In genomic region chr10:93063576-93063975, GRCm38 (mm10) we compare ENCODE assay signal across 19 mouse cellular contexts. TPM values are rescaled to one million over a fixed set of nuclear protein-coding genes. Genes with fewer than 3 reads are reported as not detected.
DNase-seq lines count a peak whose midpoint lies in the region; ATAC-seq lines count a peak whose summit lies in the region.
"Had no signal": no experiment of that assay in that cellular context is flagged by ENCODE, and none has a peak within 500 bp of the region (broad histone marks: within the 10 kb centered on the region; RNA-seq: fewer than 3 reads in every experiment).

No protein-coding gene starts in this region.

- no peaks in the 10 kb centered on the region for H3K27me3 ChIP-seq in intestine, embryonic 14.5 days (replicated peaks; ENCODE audit: control insufficient read depth, insufficient read depth, low read length)
- H3K27me3 ChIP-seq in forebrain, embryonic 15.5 days, result no peaks in the 10 kb centered on the region
- H3K27me3 ChIP-seq: embryonic facial prominence, embryonic 13.5 days; heart, embryonic 12.5 days; hindbrain, embryonic 15.5 days; limb, embryonic 12.5 days; midbrain, embryonic 15.5 days; neural tube, embryonic 13.5 days had no signal

- no peaks in the 10 kb centered on the region for H3K36me3 ChIP-seq in intestine, embryonic 14.5 days (ENCODE audit: control insufficient read depth, insufficient read depth, low read length)
- no peaks in the 10 kb centered on the region for H3K36me3 ChIP-seq in forebrain, embryonic 15.5 days
- H3K36me3 ChIP-seq: embryonic facial prominence, embryonic 13.5 days; heart, embryonic 12.5 days; hindbrain, embryonic 15.5 days; limb, embryonic 12.5 days; midbrain, embryonic 15.5 days; neural tube, embryonic 13.5 days had no signal

- H3K27ac ChIP-seq in intestine, embryonic 14.5 days (ENCODE audit: low read depth), result no peak overlapping the region
- H3K27ac ChIP-seq in forebrain, embryonic 15.5 days (replicated peaks), result no peak overlapping the region
- H3K27ac ChIP-seq: embryonic facial prominence, embryonic 13.5 days; hindbrain, embryonic 15.5 days; limb, embryonic 12.5 days; midbrain, embryonic 15.5 days; neural tube, embryonic 13.5 days had no signal

- no peak overlapping the region for H3K4me2 ChIP-seq in intestine, embryonic 14.5 days (ENCODE audit: low read length)
- H3K4me2 ChIP-seq in forebrain, embryonic 15.5 days (replicated peaks), result no peak overlapping the region
- H3K4me2 ChIP-seq: embryonic facial prominence, embryonic 13.5 days; heart, embryonic 12.5 days; hindbrain, embryonic 15.5 days; limb, embryonic 12.5 days; midbrain, embryonic 15.5 days; neural tube, embryonic 13.5 days had no signal

- DNase-seq in embryo, embryonic 10.5 days (ENCODE audit: low spot score), result peak; percentile 30
- DNase-seq in embryo, embryonic 10 days (ENCODE audit: low spot score), result no peak
- DNase-seq in intestine, embryonic 14.5 days (ENCODE audit: low spot score), result no peak
- DNase-seq in kidney, postnatal 10 days, result peak; percentile 57
- DNase-seq in ovary, postnatal 10 days (ENCODE audit: low spot score), result no peak
- no peak for DNase-seq in cerebellum, postnatal 10 days
- DNase-seq: cerebellum, adult 8-10 months; gastrocnemius, postnatal 36 days; lung, postnatal 10 days; right cerebral cortex, adult 18-20 months had no signal

- no peak overlapping the region for H3K4me3 ChIP-seq in intestine, embryonic 14.5 days (ENCODE audit: low read depth, low read length)
- no peak overlapping the region for H3K4me3 ChIP-seq in forebrain, embryonic 15.5 days
- H3K4me3 ChIP-seq: embryonic facial prominence, embryonic 13.5 days; heart, embryonic 12.5 days; hindbrain, embryonic 15.5 days; limb, embryonic 12.5 days; midbrain, embryonic 15.5 days; neural tube, embryonic 13.5 days had no signal

- no peak overlapping the region for H3K9ac ChIP-seq in intestine, embryonic 14.5 days (ENCODE audit: low read length)
- no peak overlapping the region for H3K9ac ChIP-seq in forebrain, embryonic 15.5 days (replicated peaks)
- H3K9ac ChIP-seq: embryonic facial prominence, embryonic 13.5 days; heart, embryonic 12.5 days; hindbrain, embryonic 15.5 days; limb, embryonic 12.5 days; midbrain, embryonic 15.5 days; neural tube, embryonic 13.5 days had no signal

- no peaks in the 10 kb centered on the region for H3K4me1 ChIP-seq in intestine, embryonic 14.5 days (replicated peaks; ENCODE audit: control insufficient read depth, insufficient read depth, low read length)
- no peaks in the 10 kb centered on the region for H3K4me1 ChIP-seq in forebrain, embryonic 15.5 days
- H3K4me1 ChIP-seq: embryonic facial prominence, embryonic 13.5 days; hindbrain, embryonic 15.5 days; limb, embryonic 12.5 days; midbrain, embryonic 15.5 days; neural tube, embryonic 13.5 days had no signal

- 51% methylated on average over 3 of the region's 3 CpGs for WGBS in intestine, embryonic 14.5 days
- WGBS in forebrain, embryonic 15.5 days, result 56% methylated on average over 3 of the region's 3 CpGs

- H3K9me3 ChIP-seq in intestine, embryonic 14.5 days (ENCODE audit: control insufficient read depth, low read length), result no peaks in the 10 kb centered on the region
- H3K9me3 ChIP-seq in forebrain, embryonic 15.5 days, result no peaks in the 10 kb centered on the region
- H3K9me3 ChIP-seq: embryonic facial prominence, embryonic 13.5 days; heart, embryonic 12.5 days; hindbrain, embryonic 15.5 days; limb, embryonic 12.5 days; midbrain, embryonic 15.5 days; neural tube, embryonic 13.5 days had no signal

- peak; percentile 64; the same call in 1 of the 2 replicates for ATAC-seq in intestine, embryonic 14.5 days (replicated peaks; ENCODE audit: low FRiP score, low TSS enrichment, low read depth)
- peak; percentile 94 for ATAC-seq in megakaryocyte progenitor cell, adult 5-6 weeks (replicated peaks; ENCODE audit: poor library complexity)
- no peak for ATAC-seq in forebrain, embryonic 15.5 days (replicated peaks)
- ATAC-seq: forebrain, embryonic 16.5 days; midbrain, embryonic 15.5 days had no signal

RNA-seq across cellular contexts. Expression of gene Cfap54, which starts 17.8 kb away (rescaled TPM):
- 0.07 and 0.16 TPM in 2 replicates for polyA plus RNA-seq in intestine, embryonic 14.5 days (2014; fragmentation: Nextera tagmentation; extraction: Ambion mirVana)
- total RNA-seq in megakaryocyte progenitor cell, adult 5-6 weeks (2015), result 1.1 and 1.5 TPM in 2 replicates
- total RNA-seq in megakaryocyte progenitor cell, adult 5-6 weeks (2017), result 0.44 and 2.1 TPM in 2 replicates
- 2.2 and 2.3 TPM in 2 replicates for polyA plus RNA-seq in forebrain, embryonic 15.5 days (2015; fragmentation: Nextera tagmentation; extraction: Ambion mirVana)

Comparison
In these comparisons a context has a peak if more than half of its experiments do, and no peak if none do; other contexts are left out.
1. DNase-seq: peak in embryo, embryonic 10.5 days (single experiment) and kidney, postnatal 10 days (single experiment); none in embryo, embryonic 10 days (single experiment), intestine, embryonic 14.5 days (single experiment), ovary, postnatal 10 days (single experiment) and cerebellum, postnatal 10 days (0 of 2).